Mouse (Mus musculus): ENCODE measurements around the gene Tyk2.

Tyk2 gene

GRCm38 (mm10) chr9:21149654-21150419 is 18.8 kb upstream of the Tyk2 start, which contains the start of gene Cdc37:
Gene Cdc37, minus strand, starts transcription at chr9:21149982.
- peak; percentile 82 to 91 for DNase-seq (ENCODE audit: low spot score in 2 of 2)

GRCm38 (mm10) chr9:21149077-21149653 is 18.1 kb upstream of the Tyk2 start:
- no peak for DNase-seq (ENCODE audit: low spot score in 2 of 2)

- no peak for DNase-seq (ENCODE audit: low spot score in 2 of 2)
Observed at GRCm38 (mm10) chr9:21148427-21148826, 17.4 kb upstream of the Tyk2 start.

- peak in 1 of 2 experiments; percentile 62 for DNase-seq (ENCODE audit: low spot score in 2 of 2)
Observed at GRCm38 (mm10) chr9:21146722-21147121, 15.7 kb upstream of the Tyk2 start.

GRCm38 (mm10) chr9:21145431-21145830 is 14.4 kb upstream of the Tyk2 start:
- no peak for DNase-seq (ENCODE audit: low spot score in 2 of 2)

- no peak for DNase-seq (ENCODE audit: low spot score in 2 of 2)
Observed at GRCm38 (mm10) chr9:21144361-21144760, 13.3 kb upstream of the Tyk2 start.

- DNase-seq (ENCODE audit: low spot score in 2 of 2), result no peak
Observed at GRCm38 (mm10) chr9:21141922-21142321, 10.9 kb upstream of the Tyk2 start.

- DNase-seq (ENCODE audit: low spot score in 2 of 2), result no peak
Observed at GRCm38 (mm10) chr9:21138386-21138785, 7.3 kb upstream of the Tyk2 start.

GRCm38 (mm10) chr9:21137229-21137628 is 6.2 kb upstream of the Tyk2 start:
- DNase-seq (ENCODE audit: low spot score in 2 of 2), result peak; percentile 35 to 78

- DNase-seq (ENCODE audit: low spot score in 2 of 2), result no peak
Observed at GRCm38 (mm10) chr9:21136401-21136800, 5.4 kb upstream of the Tyk2 start.

- no peak for DNase-seq (ENCODE audit: low spot score in 2 of 2)
Observed at GRCm38 (mm10) chr9:21135941-21136381, 4.9 kb upstream of the Tyk2 start.

GRCm38 (mm10) chr9:21135329-21135890 is 4.4 kb upstream of the Tyk2 start:
- no peak for DNase-seq (ENCODE audit: low spot score in 2 of 2)

GRCm38 (mm10) chr9:21134595-21135328 is 3.7 kb upstream of the Tyk2 start:
- no peak for DNase-seq (ENCODE audit: low spot score in 2 of 2)

GRCm38 (mm10) chr9:21133064-21133707 is 2.1 kb upstream of the Tyk2 start:
- DNase-seq (ENCODE audit: low spot score in 2 of 2), result peak; percentile 44 to 52

- DNase-seq (ENCODE audit: low spot score in 2 of 2), result no peak
Observed at GRCm38 (mm10) chr9:21132102-21132775, 1.2 kb upstream of the Tyk2 start.

GRCm38 (mm10) chr9:21126259-21126627 is 4.8 kb downstream of the Tyk2 start:
- no peak for DNase-seq (ENCODE audit: low spot score in 2 of 2)

GRCm38 (mm10) chr9:21125502-21126258 is 5.4 kb downstream of the Tyk2 start:
- no peak for DNase-seq (ENCODE audit: low spot score in 2 of 2)

- no peak for DNase-seq (ENCODE audit: low spot score in 2 of 2)
Observed at GRCm38 (mm10) chr9:21124837-21125236, 6.2 kb downstream of the Tyk2 start.

- DNase-seq (ENCODE audit: low spot score in 2 of 2), result no peak
Observed at GRCm38 (mm10) chr9:21121483-21121882, 9.6 kb downstream of the Tyk2 start.

- no peak for DNase-seq (ENCODE audit: low spot score in 2 of 2)
Observed at GRCm38 (mm10) chr9:21117073-21117472, 14.0 kb downstream of the Tyk2 start.

Measured in thymus, postnatal 10 days (tissue).